In genomic region chr3:27861601-27862000, GRCm38 (mm10) we compare ENCODE assay signal across 9 mouse cellular contexts. TPM values are rescaled to one million over a fixed set of nuclear protein-coding genes. Genes with fewer than 3 reads are reported as not detected.
A peak's percentile ranks its signal among the peaks of the same experiment; 100 is the strongest.
DNase-seq lines count a peak whose midpoint lies in the region; ATAC-seq lines count a peak whose summit lies in the region.
"Had no signal": no experiment of that assay in that cellular context is flagged by ENCODE, and none has a peak within 500 bp of the region (broad histone marks: within the 10 kb centered on the region; RNA-seq: fewer than 3 reads in every experiment).

No protein-coding gene starts in this region.

- no peaks in the 10 kb centered on the region for H3K36me3 ChIP-seq in liver, embryonic 11.5 days (ENCODE audit: control insufficient read depth, insufficient read depth, low read length)

- no peaks in the 10 kb centered on the region for H3K27me3 ChIP-seq in liver, embryonic 11.5 days (replicated peaks; ENCODE audit: control insufficient read depth, insufficient read depth, low read length)

- no peak for ATAC-seq in liver, embryonic 11.5 days (replicated peaks; ENCODE audit: low FRiP score)
- 0 out of 2 replicates have a peak, but pooled peaks have one; percentile 22 for ATAC-seq in megakaryocyte progenitor cell, adult 5-6 weeks (replicated peaks; ENCODE audit: poor library complexity)

- H3K9me3 ChIP-seq in liver, embryonic 11.5 days (ENCODE audit: control insufficient read depth, low read length) = no peaks in the 10 kb centered on the region

- no peak overlapping the region for H3K9ac ChIP-seq in liver, embryonic 11.5 days (ENCODE audit: low read depth, low read length)

- 79% methylated on average over 6 of the region's 6 CpGs for WGBS in liver, embryonic 11.5 days

- DNase-seq in liver, embryonic 11.5 days (ENCODE audit: low spot score) = peak; percentile 26
- DNase-seq in liver = no peak
- peak; percentile 4 for DNase-seq in cerebellum, adult 11-12 months
- peak; percentile 97 for DNase-seq in heart, adult 11 months
- peak; percentile 80 for DNase-seq in kidney, postnatal 14 days
- DNase-seq in B cell, adult 2 months = no peak
- no peak for DNase-seq in natural killer cell, adult 2 months (ENCODE audit: low spot score in 2 of 2)

- H3K4me2 ChIP-seq in liver, embryonic 11.5 days = no peak overlapping the region

- H3K4me1 ChIP-seq in liver, embryonic 11.5 days (replicated peaks; ENCODE audit: control insufficient read depth, insufficient read depth, low read length) = peaks cover 5% of the 10 kb centered on the region; the same call in 1 of the 2 replicates

- no peak overlapping the region for H3K27ac ChIP-seq in liver, embryonic 11.5 days (ENCODE audit: low read depth, low read length)

- no peak overlapping the region for H3K4me3 ChIP-seq in liver, embryonic 11.5 days (ENCODE audit: low read depth, low read length)

RNA-seq across cellular contexts. Expression of gene Tmem212, which starts 34.6 kb away (rescaled TPM):
- not detected in 2 replicates for polyA plus RNA-seq in liver, embryonic 11.5 days (2014; fragmentation: Nextera tagmentation; extraction: Ambion mirVana)
- total RNA-seq in megakaryocyte progenitor cell, adult 5-6 weeks (2015) = not detected in 2 replicates
- total RNA-seq in megakaryocyte progenitor cell, adult 5-6 weeks (2017) = not detected in 2 replicates
- polyA plus RNA-seq: frontal cortex, adult 2 months had no signal

Comparison
In these comparisons a context has a peak if more than half of its experiments do, and no peak if none do; other contexts are left out.
1. DNase-seq: peak in liver, embryonic 11.5 days (single experiment), cerebellum, adult 11-12 months (single experiment), heart, adult 11 months (single experiment) and kidney, postnatal 14 days (single experiment); none in liver (single experiment), B cell, adult 2 months (0 of 2) and natural killer cell, adult 2 months (0 of 2).